Mouse (Mus musculus): ENCODE data around the gene Samm50. TPM values are rescaled to one million over a fixed set of nuclear protein-coding genes. Genes with fewer than 3 reads are reported as not detected.
"Not testable (repeated sequence)": the region's sequence is repeated elsewhere in the genome, so short reads cannot be mapped to it uniquely, and the experiment has no call there.

The Samm50 gene
- total RNA-seq (2015) (45.1 and 56.2 TPM in 2 replicates), total RNA-seq (2017) (35.6 and 42.0 TPM in 2 replicates)

DNA sequence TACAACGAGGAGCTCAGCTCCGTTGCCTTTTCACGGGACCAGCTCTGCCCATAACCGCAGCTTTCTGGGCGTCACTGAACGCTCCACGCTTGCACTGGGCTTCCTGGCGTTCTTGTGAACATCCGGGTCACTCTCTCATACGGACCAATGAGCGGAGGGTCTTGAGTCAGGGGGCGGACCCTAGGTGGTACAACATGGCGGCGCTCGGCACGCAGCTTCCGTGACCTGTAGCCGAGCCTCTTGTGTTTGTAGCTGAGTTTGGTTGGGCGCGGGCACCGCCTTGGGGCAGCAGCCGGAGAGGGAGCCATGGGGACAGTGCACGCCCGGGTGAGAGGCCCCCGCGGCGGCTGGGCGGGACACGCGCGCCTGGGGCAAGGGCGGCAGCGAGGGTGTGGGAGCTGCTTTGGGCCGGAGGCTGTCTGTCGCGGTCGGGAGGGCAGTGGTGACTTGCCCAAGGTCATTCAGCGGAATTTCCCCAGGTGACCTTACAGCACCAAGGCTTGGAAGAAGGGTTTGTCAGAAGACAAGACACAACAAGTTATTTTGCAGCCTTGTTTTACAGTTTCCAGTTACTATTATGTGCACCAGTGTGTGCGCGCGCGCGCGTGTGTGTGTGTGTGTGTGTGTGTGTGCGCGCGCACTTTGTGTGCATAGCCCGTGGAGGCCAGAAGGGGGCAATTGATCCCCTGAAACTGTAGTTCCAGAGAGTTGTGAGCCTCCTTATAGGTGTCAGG, at the start of gene Samm50:
Gene Samm50 (plus strand): TSS at position 184 of the 734 bp plus-strand sequence.
- ATAC-seq (replicated peaks; ENCODE audit: poor library complexity) = peak; percentile 97

DNA sequence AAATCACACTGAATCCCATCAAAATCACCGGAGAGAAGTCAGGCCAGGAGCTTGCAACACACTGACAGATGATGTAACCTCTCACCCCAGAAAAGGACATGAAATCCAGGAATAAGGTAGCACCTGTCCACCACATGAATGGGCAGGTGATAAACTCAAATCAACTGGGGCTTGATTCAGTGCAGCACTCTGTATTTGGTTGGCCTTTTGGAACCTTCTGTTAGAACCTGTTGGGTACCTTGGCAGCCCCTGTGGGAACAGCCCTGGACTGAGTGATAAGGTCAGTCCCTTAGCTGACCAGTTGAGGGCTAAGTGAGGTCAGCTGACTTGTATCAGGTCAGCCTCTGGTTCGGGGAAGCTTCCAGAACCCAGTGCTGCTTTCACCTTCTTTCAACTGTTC, 35.9 kb upstream of the Samm50 start:
- no peak for ATAC-seq (replicated peaks; ENCODE audit: poor library complexity)

DNA sequence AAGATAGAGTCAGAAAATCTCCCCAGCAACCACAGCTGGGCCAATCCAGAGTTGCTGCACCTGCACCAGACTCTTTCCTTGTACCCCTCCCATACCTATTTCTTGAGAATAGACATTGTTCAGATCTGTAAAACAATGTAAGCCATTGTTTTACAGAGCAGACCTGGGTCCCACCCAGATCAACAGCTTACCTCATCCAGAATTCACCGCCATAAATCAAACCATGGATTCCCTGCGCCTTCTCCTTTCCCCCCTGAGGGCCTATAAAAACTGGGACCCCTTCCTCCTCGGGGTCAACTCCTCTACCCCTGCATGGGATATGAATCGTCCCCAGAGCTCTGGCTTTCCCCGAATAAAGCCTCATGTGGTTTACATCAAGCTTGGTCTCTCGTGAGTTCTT, 34.5 kb upstream of the Samm50 start:
- ATAC-seq (replicated peaks; ENCODE audit: poor library complexity) = not testable (repeated sequence)

DNA sequence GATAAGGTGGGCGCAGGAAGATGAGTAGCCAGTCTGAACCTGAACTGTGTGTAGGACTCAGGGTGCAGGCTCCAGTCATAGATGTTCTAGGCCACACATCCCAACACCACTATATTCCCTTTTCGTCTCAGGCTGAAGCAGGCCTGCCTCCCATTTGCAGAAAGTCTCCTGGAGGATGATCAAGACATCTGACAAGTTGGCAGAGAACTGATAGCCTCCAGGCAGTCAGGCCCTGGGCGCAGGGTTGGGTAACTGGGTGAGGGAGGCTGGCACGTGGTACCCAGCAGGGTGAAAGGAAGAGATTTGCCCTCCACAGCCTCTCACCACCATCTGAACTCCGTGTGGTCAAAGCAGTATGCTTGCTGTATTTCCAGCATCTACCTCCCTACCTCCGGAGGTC, 30.2 kb upstream of the Samm50 start:
- no peak for ATAC-seq (replicated peaks; ENCODE audit: poor library complexity)

DNA sequence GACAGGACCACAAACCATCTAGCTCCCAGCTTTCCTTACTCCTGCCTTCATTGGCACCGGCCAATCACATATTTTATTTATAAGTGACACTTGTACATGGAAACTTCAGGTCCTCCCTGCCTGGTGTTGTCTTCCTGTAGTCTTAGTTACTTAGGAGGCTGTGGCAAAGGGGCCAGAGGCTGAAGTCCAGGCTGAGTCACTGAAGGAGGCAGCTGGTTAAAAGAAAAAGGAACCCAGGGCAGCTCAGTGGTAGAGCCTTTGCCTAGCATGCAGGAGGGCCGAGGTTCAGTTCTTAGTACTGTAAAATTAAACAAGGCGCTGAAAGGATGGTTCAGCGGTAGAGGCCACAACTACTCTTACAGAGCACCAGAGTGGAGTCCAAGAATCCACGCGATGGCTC, 25.2 kb upstream of the Samm50 start:
- no peak for ATAC-seq (replicated peaks; ENCODE audit: poor library complexity)

DNA sequence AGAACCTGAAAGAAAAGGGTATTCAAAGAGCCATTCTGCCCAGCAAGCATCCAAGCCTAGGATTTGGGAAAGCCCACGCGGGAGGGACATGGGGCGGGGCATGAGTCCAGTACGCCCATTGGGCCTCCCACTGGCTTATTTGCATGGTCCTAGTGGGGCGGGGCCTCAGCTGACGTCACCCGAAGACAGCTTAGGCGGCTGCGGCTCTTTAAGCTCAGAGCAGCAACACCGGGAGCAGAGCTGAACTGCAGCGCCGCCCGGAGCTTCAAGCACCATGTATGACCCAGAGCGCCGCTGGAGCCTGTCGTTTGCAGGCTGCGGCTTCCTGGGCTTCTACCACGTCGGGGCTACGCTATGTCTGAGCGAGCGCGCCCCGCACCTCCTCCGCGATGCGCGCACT, 24.4 kb upstream of the Samm50 start, which contains the start of gene Pnpla3:
Gene Pnpla3 (plus strand): TSS at position 238 of the 400 bp plus-strand sequence.
- peak; percentile 99 for ATAC-seq (replicated peaks; ENCODE audit: poor library complexity)

DNA sequence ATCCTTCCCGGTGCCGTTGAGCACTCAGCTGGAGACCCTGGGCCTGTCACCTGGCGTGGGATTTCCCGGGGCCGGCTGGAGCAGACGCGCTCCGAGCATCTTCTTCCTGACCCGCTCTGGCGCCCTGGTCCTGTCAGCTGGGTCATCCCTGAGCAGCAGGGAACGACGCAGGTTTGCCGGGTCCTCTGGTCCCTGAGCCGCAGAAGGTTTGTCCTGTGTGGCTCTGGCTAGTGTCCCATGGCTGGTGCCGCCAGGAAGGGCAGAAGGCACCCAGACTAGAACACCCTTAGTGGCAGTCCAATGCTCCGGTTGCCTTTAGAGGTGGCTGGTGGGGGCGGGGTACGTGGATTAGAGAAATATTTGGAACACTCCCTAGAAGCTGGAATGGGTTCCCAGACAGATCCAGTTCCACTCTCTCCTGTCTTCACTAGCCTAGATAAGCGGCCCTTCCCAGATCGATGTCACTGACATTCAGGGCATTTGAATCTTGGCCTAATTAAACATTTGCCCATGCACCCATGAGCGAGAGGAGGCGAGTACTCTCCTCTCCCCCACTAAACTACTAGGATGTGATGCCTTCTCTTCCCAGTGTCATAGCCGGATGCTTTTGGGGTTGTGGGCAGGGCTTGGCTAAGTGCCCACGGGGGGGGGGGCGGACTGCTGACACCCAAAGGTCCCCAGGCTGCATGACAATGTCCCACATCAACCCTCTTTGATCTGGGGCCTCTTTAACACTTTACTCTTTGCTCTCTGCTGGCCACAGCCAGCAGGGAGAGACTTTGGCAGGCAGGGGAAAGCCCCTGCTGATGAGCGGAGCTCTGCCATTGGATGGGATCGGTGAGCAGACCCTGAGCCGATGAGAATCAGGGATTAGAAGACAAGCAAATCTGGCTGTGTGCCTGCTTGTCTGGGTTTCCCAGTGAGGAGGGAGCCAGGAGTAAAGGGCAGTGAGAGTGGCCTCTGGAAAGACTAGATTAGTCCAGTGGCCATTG, 23.6 kb upstream of the Samm50 start:
- no peak for ATAC-seq (replicated peaks; ENCODE audit: poor library complexity)

DNA sequence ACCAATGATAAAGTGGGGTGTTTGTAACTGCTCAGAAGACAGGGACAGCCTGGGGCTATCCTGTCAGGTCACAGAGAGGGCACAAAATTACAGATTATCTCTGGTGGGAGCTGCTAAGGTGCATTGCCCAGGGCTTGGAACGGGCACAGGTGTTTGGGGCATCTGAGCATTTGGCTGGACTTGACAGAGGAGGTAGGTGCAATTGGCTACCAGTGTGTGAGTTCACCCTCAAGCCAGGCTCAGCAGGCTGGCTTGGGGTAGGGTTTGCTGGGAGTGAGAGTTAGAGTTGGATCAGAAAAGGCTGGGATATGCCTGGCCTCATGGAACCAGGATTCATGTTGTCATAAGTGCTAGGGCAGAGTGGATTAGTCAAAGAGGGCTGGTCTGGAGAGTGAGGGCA, 22.5 kb upstream of the Samm50 start:
- no peak for ATAC-seq (replicated peaks; ENCODE audit: poor library complexity)

DNA sequence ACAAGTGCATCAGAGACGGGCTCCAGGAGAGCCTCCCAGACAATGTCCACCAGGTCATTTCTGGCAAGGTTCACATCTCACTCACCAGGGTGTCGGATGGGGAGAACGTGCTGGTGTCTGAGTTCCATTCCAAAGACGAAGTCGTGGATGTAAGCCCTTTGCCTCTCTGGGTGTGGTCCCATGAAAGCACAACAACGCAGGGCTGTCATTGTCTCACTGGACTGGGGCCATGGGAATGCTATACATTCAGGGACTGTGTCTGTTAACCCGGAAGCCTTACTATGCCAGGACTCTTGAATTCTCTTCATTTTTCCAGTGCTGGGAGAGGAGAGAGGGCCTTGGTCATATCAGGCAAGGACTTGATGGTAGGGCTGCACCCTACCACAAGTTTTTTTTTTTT, 20.9 kb upstream of the Samm50 start:
- no peak for ATAC-seq (replicated peaks; ENCODE audit: poor library complexity)

DNA sequence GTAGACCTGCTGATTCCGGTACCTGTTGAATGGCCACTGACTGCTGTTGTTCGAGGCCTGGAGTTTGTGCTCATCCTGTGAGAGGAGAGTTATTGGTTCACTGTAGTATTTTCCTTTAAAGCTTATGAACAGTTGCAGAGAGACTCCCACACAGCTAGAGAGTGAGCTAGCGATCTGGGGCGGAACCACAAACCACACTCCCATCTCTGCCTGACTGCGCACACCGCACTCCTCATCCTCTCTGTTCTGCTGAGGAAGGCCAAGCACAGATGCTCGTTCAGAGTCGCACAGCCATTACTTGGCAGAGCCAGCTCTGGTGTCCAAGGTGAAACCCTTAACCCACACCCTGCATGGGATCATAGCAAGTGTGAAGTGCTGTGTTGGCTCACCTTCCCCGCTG, 13.3 kb upstream of the Samm50 start:
- no peak for ATAC-seq (replicated peaks; ENCODE audit: poor library complexity)

DNA sequence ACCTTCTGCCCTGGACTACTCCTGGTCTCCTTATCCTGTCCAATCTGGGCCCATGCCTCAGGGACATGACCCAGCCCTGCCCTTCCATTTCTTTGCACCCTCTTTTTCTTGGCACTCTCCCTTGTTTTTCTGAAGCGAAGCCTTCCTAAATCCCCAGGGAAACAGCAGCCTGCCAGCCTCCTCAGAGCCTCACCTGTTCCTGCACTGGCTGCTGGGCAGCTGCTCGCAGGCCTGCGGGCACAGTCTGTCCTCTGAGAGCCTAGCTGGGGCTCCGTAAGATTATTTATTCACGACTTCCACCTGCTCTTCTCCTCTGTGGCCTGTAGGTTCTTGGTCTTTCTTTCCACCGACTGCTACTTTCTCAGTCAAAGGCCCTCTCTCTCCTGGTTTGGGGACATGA, 10.0 kb upstream of the Samm50 start:
- ATAC-seq (replicated peaks; ENCODE audit: poor library complexity) = no peak

DNA sequence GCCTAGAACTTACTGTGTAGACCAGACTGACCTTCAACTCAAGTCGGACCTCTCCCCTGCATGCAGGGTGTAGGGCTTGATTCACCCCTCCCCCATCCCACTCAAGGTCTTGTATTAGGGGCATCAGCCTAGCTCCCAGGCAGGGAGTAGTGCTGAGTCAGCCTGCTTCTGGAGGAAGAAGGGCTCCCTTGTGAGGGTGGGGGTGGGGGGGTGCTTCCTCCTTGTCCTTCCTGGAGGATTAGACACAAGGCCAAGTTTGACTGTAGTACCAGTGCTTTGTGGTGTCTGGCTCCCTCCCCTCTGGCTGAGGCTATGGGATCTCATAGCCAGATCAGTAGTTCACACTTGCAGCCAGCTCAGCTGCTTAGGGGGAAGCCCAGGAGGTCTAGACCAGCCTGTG, 8.1 kb upstream of the Samm50 start:
- peak; percentile 48 for ATAC-seq (replicated peaks; ENCODE audit: poor library complexity)

DNA sequence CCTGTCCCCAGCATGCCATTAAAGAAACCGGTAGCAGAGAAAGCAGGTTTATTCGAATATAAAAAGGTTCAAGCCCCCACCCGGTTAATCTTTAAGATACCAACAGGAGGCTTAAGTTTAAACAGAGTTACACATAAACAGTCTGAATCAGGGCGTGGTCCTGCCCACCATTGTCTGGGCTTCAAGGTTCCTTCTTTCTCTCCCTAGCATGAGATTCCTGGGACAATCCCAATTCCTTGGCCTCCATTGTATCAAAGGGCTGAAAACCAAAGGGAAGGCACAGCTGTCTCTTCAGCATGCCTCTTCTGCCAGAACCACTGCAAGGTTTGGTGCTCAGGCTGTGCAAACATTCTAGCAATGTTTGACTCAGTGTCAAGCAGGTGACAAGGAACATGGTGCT, 5.8 kb upstream of the Samm50 start:
- ATAC-seq (replicated peaks; ENCODE audit: poor library complexity) = no peak

DNA sequence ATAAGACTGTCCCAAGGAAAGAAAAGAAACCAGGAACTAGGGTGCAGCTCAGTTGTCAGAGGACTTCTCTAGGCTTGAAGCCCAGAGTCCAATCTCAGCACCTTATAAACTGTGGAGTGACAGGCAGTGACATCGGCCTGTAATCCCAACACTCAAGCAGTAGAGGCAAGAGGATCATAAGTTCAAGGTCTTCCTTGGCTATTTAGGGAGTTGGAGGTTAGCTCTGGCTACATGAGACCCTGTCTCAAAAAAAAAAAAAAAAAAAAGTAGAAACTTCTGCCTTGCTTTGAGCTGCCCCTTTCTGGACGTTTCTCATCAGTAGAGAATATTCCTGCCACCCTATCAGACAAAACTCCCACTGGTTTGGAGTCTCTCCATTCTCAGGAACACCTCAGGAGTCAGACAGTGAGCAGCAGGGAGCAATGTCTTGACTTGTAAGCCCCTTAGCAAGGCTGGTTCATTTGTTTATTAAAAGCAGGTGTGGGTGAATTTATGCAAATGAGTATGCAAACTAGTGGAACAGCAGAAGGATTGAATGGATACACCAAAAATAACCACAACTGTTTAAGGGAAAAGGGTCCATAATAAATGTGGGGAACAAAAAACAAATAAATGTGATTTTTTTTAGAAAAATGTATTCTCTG, 3.0 kb upstream of the Samm50 start:
- ATAC-seq (replicated peaks; ENCODE audit: poor library complexity) = no peak

DNA sequence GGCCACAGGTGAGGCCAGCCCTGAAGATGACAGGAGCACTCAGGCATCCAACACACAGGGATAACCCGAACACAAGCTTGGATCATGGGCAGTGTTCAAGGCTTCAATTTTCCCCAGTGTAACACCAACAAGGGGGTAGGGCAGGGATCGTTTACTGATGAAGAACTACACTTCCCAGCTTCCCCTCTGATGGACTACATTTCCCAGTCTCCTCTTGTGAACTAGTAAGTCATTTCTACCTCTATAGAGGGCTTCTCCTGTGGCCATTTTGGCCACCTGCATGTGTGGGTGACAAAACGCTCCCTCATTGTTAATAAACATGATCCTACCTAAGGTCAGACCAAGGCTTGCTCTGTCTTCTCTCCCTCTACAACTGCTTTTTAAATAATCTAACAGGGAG, 2.2 kb upstream of the Samm50 start:
- ATAC-seq (replicated peaks; ENCODE audit: poor library complexity) = peak; percentile 45

DNA sequence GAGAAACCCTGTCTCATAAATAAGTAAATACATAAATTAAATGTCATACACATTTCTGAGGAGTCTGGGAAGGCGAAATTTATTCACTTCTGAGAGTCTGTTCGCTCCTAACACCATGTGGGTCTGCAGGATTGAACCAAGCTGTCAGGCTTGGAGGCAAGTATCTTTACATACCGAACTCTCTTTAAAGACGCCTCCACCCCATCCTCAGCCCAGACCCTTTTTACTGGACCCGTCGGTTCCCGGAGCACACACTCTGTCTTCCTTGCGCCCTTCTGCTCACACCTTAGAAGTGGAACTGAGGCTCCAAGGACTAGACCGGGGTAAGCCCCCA, 350 bp upstream of the Samm50 start:
- no peak for ATAC-seq (replicated peaks; ENCODE audit: poor library complexity)

DNA sequence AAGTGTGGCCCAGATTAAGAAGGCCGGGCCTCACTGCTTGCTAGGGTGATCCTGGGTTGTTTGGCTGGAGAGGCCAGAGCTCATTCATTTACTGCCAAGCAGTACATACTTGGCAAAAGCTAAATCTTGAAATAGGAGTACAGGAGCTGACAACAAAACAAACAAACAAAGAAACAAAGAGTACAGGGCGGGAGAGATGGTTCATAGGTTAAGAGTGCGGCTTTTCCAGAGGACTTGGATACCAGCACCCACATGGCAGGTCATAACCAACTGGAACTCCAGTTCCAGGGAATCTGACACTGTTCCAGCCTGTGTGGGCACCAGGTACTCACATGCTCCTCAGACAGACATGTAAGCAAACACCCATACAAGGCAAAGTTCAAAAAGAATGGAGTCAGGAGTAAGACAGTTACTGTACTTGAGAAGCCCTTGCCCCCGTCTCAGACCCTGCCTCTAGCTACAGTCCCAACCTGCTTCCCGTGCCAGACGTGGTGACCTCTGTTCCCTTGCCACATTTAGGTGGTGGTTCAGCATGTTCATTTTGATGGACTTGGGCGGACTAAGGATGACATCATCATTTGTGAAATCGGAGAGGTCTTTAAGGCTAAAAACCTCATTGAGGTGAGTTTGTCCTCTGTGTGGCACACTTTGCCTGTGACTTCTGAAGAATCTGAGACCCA, 4.6 kb downstream of the Samm50 start:
- ATAC-seq (replicated peaks; ENCODE audit: poor library complexity) = no peak

DNA sequence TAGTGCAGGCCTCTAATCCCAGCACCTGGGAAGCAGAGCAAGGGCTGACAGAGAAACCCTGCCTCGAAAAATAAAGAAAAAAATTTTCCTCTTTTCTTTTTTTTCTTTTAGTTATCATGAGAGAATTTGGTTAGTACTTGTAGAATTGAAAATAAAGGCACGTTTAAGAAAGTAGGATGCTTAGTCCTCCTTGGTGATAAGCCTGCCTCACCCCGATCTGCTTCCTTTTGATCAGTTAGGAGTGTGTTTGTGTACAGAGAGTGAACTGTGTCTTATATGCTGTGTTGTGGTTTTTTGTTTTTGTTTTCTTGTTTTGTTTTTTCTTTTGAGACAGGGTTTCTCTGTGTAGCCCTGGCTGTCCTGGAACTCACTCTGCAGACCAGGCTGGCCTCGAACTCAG, 15.3 kb downstream of the Samm50 start:
- ATAC-seq (replicated peaks; ENCODE audit: poor library complexity) = no peak

DNA sequence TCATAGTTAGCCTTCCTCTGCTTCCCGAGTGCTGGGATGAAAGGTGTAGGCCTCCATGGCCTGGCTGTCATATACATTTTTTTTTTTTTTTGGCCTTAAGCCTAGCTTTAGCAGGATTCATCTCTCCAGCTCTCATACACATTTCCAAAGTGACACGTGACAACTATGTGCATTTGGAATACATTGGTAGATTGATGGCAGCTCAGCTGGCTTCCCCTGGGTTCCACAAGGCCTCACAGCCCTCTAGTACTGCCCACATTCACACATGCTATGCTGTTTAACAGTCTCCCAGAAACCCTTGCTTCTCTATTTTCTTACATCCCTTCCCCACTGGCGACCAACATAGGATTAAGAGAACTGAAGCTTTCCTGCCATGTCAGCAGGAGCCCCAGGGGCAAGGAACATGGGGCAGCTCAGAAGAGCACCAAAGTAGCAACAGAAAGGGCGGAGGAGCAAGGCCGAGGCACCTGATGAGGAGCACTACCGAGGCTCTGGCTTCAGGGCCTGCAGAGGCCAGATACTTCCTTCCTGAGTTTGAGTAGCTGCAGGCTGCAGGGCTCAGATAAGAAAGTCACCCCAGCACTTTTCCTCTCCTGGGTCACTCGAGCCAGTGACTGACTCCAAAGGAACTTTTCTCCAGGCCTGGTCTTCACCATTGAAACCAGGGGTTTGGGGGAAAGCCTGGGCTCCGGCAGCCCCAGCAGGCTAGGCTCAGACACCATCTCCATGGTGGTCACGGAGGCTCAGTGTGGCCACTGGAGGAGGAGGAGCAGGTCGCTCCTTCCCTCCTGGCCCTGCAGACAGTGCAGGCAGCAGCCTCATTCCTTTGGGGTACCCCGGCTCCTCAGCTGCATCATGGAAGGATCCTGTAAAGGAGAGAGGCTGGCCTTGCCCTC, 17.7 kb downstream of the Samm50 start:
- peak; percentile 80 for ATAC-seq (replicated peaks; ENCODE audit: poor library complexity)

DNA sequence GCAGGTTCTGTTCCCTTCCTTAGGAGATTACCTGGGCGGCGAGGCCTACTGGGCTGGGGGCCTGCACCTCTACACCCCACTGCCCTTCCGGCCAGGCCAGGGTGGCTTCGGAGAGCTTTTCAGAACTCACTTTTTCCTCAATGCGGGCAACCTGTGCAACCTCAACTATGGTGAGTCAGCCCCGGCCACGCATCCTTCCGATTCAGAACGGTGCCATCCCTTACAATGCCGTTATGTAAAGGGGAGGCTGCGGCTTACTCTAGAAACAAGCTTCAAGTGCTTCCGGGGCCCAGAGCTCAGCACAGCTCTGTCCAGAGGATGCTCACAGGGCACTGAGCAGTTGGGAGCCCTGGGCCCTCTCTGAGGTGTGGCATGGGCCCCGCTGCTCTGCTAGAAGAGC, 18.4 kb downstream of the Samm50 start:
- no peak for ATAC-seq (replicated peaks; ENCODE audit: poor library complexity)
